Mouse (Mus musculus): ENCODE data around the gene Mrpl23. TPM values are rescaled to one million over a fixed set of nuclear protein-coding genes. Genes with fewer than 3 reads are reported as not detected.

The Mrpl23 gene
- polyA plus RNA-seq, 1 experiment from 2014 or later, result 15.9 TPM

DNA sequence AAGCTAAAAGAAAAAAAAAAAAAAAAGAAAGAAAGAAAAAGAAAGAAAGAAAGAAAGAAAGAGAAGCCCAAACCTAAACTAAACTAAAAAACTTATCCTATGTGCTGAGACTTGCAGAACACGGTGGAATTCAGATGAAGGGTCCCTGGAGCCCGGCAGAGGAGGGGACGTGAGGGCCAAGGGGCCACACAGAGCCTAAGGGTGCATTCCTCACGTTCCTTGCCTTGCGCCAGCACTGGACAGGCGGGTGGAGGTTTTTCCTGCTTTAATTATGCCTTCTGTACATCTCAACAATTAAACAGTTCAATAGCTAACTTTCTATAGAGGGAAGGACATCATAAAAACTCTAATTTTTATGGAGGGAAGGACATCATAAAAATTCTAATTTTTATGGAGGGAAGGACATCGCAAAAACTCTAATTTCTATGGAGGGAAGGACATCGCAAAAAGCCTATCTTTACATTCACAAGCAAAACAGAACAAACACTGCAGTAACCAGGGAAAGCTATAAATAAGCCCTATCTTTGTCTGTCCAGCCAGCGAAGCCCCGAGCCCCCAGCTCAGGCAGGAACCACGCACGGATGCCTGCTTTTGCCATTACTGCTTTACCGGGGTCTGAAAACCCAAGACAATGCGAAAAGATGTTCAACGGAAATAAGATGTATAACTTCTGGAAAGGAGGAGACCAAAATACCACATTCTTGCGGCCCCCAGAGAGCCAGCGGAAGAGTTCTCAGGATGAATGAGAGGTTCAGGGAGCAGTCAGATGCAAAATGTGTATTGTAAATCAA is 9.1 kb upstream of the Mrpl23 start:
- WGBS, result 56% methylated on average over 17 of the region's 17 CpGs
- Histone ChIP-seq H3K9me3 (no peaks in the 10 kb centered on the region), H3K36me3 (replicated peaks) (no peaks in the 10 kb centered on the region), H3K27ac (0 out of 2 replicates have a peak overlapping the region, but pooled peaks have one; percentile 56), H3K4me1 (peaks cover 18% of the 10 kb centered on the region), H3K27me3 (no peaks in the 10 kb centered on the region), H3K4me3 (replicated peaks) (no peak overlapping the region), H3K4me2 (no peak overlapping the region), H3K9ac (no peak overlapping the region)
- no peak for ATAC-seq (ENCODE audit: low FRiP score)

DNA sequence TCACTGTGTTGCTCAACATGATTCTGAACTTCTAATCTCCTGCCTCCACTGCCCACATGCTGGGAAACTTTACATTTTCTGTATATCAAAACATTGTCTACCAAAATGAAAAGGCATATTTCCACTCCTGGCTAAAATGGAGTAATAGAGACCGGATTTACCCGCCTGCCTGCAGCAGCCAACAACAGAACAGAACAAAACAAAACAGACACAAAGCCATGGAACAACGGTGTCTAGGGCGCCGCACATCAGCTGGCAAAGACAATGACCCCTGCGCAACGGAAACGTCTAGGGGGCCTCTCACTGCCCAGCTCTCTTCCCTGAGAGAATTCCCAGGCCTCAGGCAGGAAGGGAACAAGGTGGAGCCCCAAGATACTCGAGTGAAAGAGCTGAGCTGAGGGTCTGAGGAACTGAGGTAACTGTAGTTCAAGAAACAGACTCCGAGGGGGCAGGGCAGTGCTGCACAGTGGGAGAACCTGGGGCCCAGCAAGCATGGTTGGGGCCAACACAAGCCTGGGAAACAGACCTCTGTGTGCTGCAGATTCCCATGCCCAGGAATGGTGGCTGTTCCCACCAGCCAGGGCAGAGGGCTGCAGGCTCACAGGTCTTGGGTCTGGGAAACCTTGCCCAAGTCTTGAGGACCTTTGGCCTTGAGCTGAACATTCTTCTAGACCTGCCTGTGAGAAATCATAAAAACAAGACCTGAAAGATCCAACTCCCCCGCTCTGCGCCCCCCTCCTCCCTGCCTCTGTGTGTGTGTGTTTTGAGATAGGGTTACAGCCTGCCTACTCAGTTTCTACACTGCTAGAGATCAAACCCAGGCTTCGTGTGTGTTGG is 6.9 kb upstream of the Mrpl23 start:
- no peak overlapping the region for H3K4me3 ChIP-seq (replicated peaks)

DNA sequence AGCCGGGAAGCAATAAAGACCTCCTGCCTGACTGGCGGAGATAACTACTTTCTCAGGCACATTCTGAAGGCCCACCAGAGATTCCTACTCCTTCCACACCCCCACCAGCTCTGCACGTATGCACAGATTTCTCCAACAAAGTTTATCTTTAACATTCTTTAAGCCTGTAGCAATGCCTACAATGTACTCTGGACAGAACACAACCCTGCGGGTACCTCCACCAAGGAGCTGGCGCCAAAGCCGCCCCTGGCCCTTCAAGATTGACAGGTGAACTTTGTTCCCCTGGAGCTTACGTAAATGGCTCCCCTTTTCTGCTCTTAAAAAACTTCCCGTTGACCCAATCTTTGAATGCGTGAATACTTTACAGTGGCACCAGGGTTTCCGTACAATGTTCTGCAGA is 3.1 kb upstream of the Mrpl23 start:
- Histone ChIP-seq H3K27ac (no peak overlapping the region), H3K4me3 (replicated peaks) (no peak overlapping the region), H3K4me1 (peaks cover 34% of the 10 kb centered on the region), H3K27me3 (peaks cover 7% of the 10 kb centered on the region; the same call in 1 of the 2 replicates), H3K9me3 (no peaks in the 10 kb centered on the region), H3K4me2 (no peak overlapping the region), H3K36me3 (replicated peaks) (no peaks in the 10 kb centered on the region), H3K9ac (no peak overlapping the region)
- ATAC-seq (ENCODE audit: low FRiP score), result no peak
- 71% methylated on average over 10 of the region's 10 CpGs for WGBS

More for the DNA sequence above, 6.9 kb upstream of the Mrpl23 start:
- ATAC-seq (ENCODE audit: low FRiP score), result no peak
- Histone ChIP-seq H3K4me2 (no peak overlapping the region), H3K9me3 (no peaks in the 10 kb centered on the region), H3K36me3 (replicated peaks) (no peaks in the 10 kb centered on the region), H3K4me1 (peaks cover 18% of the 10 kb centered on the region), H3K9ac (no peak overlapping the region; the same call in 1 of the 2 replicates), H3K27ac (peak overlapping the region; percentile 74), H3K27me3 (peaks cover 1% of the 10 kb centered on the region; the same call in 1 of the 2 replicates)
- 22% methylated on average over 13 of the region's 13 CpGs for WGBS

DNA sequence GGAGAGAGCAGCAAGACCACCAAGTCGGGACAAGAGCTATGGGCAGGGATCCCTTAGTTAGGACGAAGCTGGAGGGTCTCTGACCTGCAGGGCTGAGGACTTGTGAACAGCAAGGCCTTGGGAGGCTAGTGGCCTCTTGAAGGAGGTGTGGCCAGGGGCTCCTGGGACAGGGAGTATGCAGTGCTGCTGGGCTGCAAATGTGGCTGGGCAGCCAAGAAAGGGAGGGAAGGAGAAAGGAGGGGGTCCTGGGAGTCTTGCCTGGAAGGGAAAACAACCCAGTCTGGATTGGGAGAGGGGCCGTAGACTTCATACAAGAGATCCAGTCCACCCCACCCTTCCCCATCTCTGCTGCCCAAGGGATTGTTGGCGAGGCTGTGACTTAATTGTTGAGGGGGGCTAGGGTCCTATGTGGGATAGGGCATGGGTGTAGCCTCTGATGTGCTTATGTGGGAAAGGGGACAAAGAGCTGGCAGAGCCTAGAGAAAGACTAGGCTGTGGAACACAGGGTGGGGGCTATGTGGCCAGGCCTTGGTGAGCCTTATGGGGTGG is 439 bp upstream of the Mrpl23 start:
- Histone ChIP-seq H3K36me3 (replicated peaks) (peaks cover 4% of the 10 kb centered on the region), H3K4me2 (peak overlapping the region; percentile 76), H3K27ac (no peak overlapping the region), H3K9ac (no peak overlapping the region), H3K4me1 (peaks cover 20% of the 10 kb centered on the region), H3K27me3 (peaks cover 7% of the 10 kb centered on the region; the same call in 1 of the 2 replicates), H3K9me3 (no peaks in the 10 kb centered on the region), H3K4me3 (replicated peaks) (no peak overlapping the region)
- WGBS, result 80% methylated on average over 4 of the region's 4 CpGs
- no peak; the same call in 1 of the 2 replicates for ATAC-seq (ENCODE audit: low FRiP score)

DNA sequence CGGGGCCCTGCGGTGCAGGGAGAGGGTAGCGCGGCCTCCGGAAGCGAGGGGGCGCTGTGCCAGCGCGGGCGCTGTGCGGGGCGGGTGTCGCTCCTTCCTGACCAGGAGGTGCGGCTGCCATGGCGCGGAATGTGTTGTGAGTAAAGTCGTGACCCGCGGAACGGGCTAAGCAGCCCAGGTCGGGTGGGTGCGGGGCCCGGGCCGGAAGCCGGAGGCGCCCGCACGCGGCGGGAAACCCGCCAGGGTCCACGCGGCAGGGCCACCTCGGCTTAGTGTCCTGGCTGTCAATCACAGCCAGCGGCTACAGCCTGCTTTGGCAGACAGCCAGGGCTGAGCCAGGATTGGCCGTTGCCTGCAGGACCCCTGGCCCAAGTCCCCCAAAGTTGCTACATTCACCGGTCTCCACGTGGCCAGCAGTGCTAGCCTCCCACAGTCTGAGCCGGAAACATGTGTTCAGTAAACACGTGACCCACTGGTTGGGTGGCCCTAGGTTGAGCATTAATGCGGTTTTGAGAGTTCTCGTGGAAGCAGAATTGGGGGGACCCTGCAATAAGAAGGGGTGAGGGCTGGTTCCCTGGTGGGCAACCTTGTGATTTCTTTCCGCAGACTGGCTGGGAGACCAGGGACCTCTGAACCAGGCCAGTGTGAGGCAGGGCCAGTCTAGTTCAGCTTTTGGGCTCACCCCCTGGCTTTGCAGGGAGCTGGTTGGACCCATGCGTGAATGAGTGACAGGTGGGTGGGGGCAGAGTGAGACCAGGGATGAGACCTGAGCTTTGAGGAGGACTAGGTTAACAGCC is 771 bp downstream of the Mrpl23 start:
- Histone ChIP-seq H3K27ac (peak overlapping the region; percentile 86), H3K4me3 (replicated peaks) (peak overlapping the region; percentile 76), H3K36me3 (replicated peaks) (peaks cover 4% of the 10 kb centered on the region), H3K9me3 (no peaks in the 10 kb centered on the region), H3K4me2 (peak overlapping the region; percentile 76), H3K4me1 (peaks cover 27% of the 10 kb centered on the region), H3K9ac (peak overlapping the region; percentile 82), H3K27me3 (peaks cover 7% of the 10 kb centered on the region; the same call in 1 of the 2 replicates)
- 1% methylated on average over 44 of the region's 44 CpGs for WGBS
- ATAC-seq (ENCODE audit: low FRiP score), result peak; percentile 90

DNA sequence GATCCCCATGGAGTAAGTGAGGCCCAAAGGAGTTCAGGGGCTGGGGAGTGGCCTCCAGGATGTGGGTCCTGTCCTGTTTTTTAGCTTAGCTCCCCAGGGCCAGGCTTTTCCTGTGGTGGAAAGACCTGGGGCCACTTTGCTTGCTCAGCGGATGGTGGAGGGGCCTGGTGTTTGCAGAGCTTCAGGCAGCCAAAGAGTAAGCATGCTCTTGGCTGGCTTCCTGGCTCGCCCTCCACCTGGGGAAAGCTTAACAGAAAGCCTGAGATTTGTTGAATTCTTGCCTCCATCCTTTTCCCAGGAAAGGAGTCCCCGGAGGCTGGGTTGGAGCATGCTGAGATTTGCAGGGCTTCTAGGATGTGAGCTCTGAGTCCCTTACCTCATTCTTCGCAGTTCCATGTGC is 2.6 kb downstream of the Mrpl23 start:
- Histone ChIP-seq H3K27ac (no peak overlapping the region), H3K9me3 (no peaks in the 10 kb centered on the region), H3K4me1 (peaks cover 37% of the 10 kb centered on the region), H3K4me3 (replicated peaks) (no peak overlapping the region), H3K4me2 (no peak overlapping the region), H3K27me3 (peaks cover 7% of the 10 kb centered on the region; the same call in 1 of the 2 replicates), H3K36me3 (replicated peaks) (peaks cover 4% of the 10 kb centered on the region), H3K9ac (no peak overlapping the region)
- no peak for ATAC-seq (ENCODE audit: low FRiP score)
- WGBS, result 93% methylated on average over 4 of the region's 4 CpGs

DNA sequence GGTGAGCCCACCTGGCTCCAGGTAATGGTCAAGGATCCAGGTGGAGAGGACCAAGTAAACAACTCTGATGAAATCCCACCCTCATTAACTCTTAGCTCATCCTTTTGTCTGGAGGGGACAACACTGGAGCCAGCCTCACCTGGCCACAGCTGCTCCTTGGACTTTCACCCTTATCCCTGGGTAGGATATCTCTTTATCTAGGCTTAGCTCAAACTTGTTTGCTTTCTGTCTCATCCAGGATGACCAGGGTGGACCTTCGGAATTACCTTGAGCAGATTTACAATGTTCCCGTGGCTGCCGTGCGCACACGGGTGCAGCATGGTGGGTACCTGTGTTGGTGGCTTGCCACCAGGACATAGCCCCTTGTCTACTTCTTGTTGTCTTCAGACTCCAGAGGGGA is 3.3 kb downstream of the Mrpl23 start:
- Histone ChIP-seq H3K27ac (no peak overlapping the region), H3K9me3 (no peaks in the 10 kb centered on the region), H3K27me3 (peaks cover 3% of the 10 kb centered on the region; the same call in 1 of the 2 replicates), H3K4me3 (replicated peaks) (no peak overlapping the region), H3K4me2 (no peak overlapping the region), H3K9ac (no peak overlapping the region), H3K36me3 (replicated peaks) (peaks cover 7% of the 10 kb centered on the region), H3K4me1 (peaks cover 37% of the 10 kb centered on the region)
- WGBS, result 98% methylated on average over 5 of the region's 5 CpGs
- no peak for ATAC-seq (ENCODE audit: low FRiP score)

DNA sequence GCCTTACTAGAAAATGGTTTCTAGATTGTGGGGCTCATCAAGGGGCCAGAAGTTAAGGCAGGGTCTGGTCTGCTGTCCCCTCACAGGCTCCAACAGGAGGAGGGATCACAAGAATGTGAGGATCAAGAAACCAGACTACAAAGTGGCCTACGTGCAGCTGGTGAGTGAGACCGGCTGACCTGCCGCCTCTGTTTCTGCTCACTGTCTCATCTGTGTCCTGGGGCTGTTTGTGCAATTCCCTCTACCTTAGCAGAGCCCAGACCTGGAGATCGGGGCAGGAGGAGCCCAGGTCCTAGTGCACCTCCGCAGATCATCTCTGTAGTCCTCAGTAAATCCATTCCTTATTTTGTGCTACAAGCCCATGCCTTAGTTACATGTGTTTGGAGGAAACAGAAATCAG is 4.7 kb downstream of the Mrpl23 start:
- 59% methylated on average over 5 of the region's 5 CpGs for WGBS
- Histone ChIP-seq H3K4me1 (peaks cover 37% of the 10 kb centered on the region), H3K4me3 (replicated peaks) (no peak overlapping the region), H3K4me2 (no peak overlapping the region), H3K27ac (peak overlapping the region; percentile 76; the same call in 1 of the 2 replicates), H3K9ac (no peak overlapping the region), H3K9me3 (no peaks in the 10 kb centered on the region), H3K27me3 (no peaks in the 10 kb centered on the region), H3K36me3 (replicated peaks) (peaks cover 10% of the 10 kb centered on the region)
- no peak for ATAC-seq (ENCODE audit: low FRiP score)

DNA sequence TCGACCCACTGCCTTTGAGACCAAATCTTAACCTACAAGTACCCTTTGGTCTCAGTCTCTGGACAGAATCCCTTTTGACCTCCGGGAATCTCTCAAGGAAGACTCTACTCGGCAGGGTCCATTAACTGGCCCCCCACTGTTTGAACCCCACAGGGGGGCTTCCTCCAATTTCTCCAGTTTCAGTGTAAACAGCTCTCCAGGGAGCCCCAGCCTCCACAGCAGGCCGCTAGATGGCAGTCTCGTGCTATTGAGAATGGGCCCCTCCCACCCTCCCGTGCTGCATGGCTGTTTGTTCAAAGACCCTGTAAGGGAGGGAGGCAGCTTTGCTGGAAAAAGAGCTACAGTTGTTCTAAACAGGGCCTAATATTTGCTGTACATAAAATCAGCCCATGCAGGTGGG is 5.4 kb downstream of the Mrpl23 start:
- Histone ChIP-seq H3K4me2 (no peak overlapping the region), H3K9ac (peak overlapping the region; percentile 17; the same call in 1 of the 2 replicates), H3K27ac (peak overlapping the region; percentile 76), H3K4me1 (peaks cover 38% of the 10 kb centered on the region), H3K9me3 (no peaks in the 10 kb centered on the region), H3K36me3 (replicated peaks) (peaks cover 10% of the 10 kb centered on the region), H3K27me3 (no peaks in the 10 kb centered on the region), H3K4me3 (replicated peaks) (no peak overlapping the region)
- peak; percentile 58; the same call in 1 of the 2 replicates for ATAC-seq (ENCODE audit: low FRiP score)
- 5% methylated on average over 6 of the region's 6 CpGs for WGBS

DNA sequence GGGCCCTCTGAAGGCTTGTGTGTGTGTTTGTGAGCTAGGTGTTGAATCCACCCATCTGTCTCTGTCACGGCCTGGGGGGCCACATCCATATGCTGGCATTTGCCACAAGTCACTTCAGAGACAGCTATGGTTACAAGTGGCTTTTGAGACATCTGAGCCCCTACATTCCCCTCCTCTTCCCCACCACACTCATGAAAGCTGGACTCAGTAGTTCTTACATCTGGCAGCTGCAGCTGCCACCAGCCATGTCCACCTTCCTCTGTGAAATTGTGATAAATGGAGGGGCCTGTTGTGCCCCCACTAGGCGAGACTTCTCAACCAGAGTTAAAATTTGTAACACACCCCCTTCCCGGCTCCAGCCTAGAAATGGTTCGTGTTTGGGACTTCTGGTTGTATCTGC is 5.8 kb downstream of the Mrpl23 start:
- H3K4me2 ChIP-seq, result no peak overlapping the region
- H3K9me3 ChIP-seq, result no peaks in the 10 kb centered on the region
- no peaks in the 10 kb centered on the region for H3K27me3 ChIP-seq
- no peak overlapping the region for H3K4me3 ChIP-seq (replicated peaks)
- H3K36me3 ChIP-seq (replicated peaks), result peaks cover 10% of the 10 kb centered on the region
- ATAC-seq (ENCODE audit: low FRiP score), result 0 out of 2 replicates have a peak, but pooled peaks have one; percentile 4
- WGBS, result 22% methylated on average over 4 of the region's 4 CpGs
- peak overlapping the region; percentile 17 for H3K9ac ChIP-seq
- peak overlapping the region; percentile 76 for H3K27ac ChIP-seq
- peaks cover 41% of the 10 kb centered on the region for H3K4me1 ChIP-seq

DNA sequence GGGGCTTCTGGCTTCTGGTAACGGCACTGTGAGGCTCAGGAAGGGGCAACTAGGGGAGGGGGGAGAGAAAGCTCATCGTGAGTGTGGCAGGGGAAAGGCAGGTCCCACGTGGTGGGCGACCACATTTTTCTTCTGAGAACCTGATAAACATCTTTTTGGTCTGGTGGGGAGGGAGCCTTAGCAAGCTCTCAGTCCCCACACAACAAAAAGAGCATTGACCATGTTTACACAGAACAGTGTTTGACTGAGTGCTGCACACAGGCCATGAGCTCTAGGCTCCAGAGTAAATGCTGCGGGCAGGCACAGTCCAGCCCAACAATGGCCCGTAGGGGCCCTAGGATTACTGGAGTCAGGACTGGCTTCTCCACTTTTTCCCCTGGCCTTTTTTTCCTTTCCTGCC is 6.3 kb downstream of the Mrpl23 start:
- H3K4me3 ChIP-seq (replicated peaks), result no peak overlapping the region
- 11% methylated on average over 6 of the region's 6 CpGs for WGBS
- no peak overlapping the region for H3K4me2 ChIP-seq
- peak overlapping the region; percentile 17 for H3K9ac ChIP-seq
- H3K36me3 ChIP-seq (replicated peaks), result peaks cover 10% of the 10 kb centered on the region
- no peaks in the 10 kb centered on the region for H3K27me3 ChIP-seq
- peaks cover 37% of the 10 kb centered on the region for H3K4me1 ChIP-seq
- no peaks in the 10 kb centered on the region for H3K9me3 ChIP-seq
- no peak for ATAC-seq (ENCODE audit: low FRiP score)
- peak overlapping the region; percentile 76 for H3K27ac ChIP-seq

Measured in forebrain, embryonic 12.5 days (tissue).